Mouse (Mus musculus): Measurements from ENCODE around the gene Tldc2. TPM values are rescaled to one million over a fixed set of nuclear protein-coding genes. Genes with fewer than 3 reads are reported as not detected.

Tldc2 gene
- polyA plus RNA-seq, 1 experiment from 2014 or later = not detected

GRCm38 (mm10) chr2:157118556-157118955 lies 31.7 kb downstream of the Tldc2 start:
- Histone ChIP-seq H3K27me3 (replicated peaks) (no peaks in the 10 kb centered on the region), H3K27ac (no peak overlapping the region), H3K4me1 (no peaks in the 10 kb centered on the region), H3K9ac (no peak overlapping the region), H3K36me3 (peaks cover 13% of the 10 kb centered on the region), H3K9me3 (no peaks in the 10 kb centered on the region), H3K4me2 (replicated peaks) (no peak overlapping the region), H3K4me3 (no peak overlapping the region)
- ATAC-seq (ENCODE audit: low FRiP score, low read depth) = no peak
- 86% methylated on average over 4 of the region's 4 CpGs for WGBS

GRCm38 (mm10) chr2:157119075-157119474 lies 32.2 kb downstream of the Tldc2 start:
- ATAC-seq (ENCODE audit: low FRiP score, low read depth) = no peak
- Histone ChIP-seq H3K9me3 (no peaks in the 10 kb centered on the region), H3K4me3 (no peak overlapping the region), H3K4me2 (replicated peaks) (no peak overlapping the region), H3K27ac (no peak overlapping the region), H3K36me3 (peaks cover 8% of the 10 kb centered on the region), H3K9ac (no peak overlapping the region), H3K27me3 (replicated peaks) (no peaks in the 10 kb centered on the region), H3K4me1 (no peaks in the 10 kb centered on the region)
- 80% methylated on average over 3 of the region's 3 CpGs for WGBS

- peaks cover 4% of the 10 kb centered on the region; the same call in 1 of the 2 replicates for H3K36me3 ChIP-seq
- H3K27ac ChIP-seq = no peak overlapping the region
- no peak overlapping the region for H3K4me2 ChIP-seq (replicated peaks)
- ATAC-seq (ENCODE audit: low FRiP score, low read depth) = no peak
- H3K27me3 ChIP-seq (replicated peaks) = no peaks in the 10 kb centered on the region
- no peak overlapping the region for H3K4me3 ChIP-seq
- H3K9me3 ChIP-seq = no peaks in the 10 kb centered on the region
- no peak overlapping the region for H3K9ac ChIP-seq
- H3K4me1 ChIP-seq = no peaks in the 10 kb centered on the region
- WGBS = 94% methylated on average over 8 of the region's 8 CpGs
Measured at GRCm38 (mm10) chr2:157121766-157122165, 34.9 kb downstream of the Tldc2 start.

- Histone ChIP-seq H3K36me3 (no peaks in the 10 kb centered on the region; the same call in 1 of the 2 replicates), H3K9ac (no peak overlapping the region), H3K4me1 (no peaks in the 10 kb centered on the region), H3K9me3 (no peaks in the 10 kb centered on the region), H3K27me3 (replicated peaks) (no peaks in the 10 kb centered on the region), H3K27ac (no peak overlapping the region), H3K4me2 (replicated peaks) (no peak overlapping the region), H3K4me3 (no peak overlapping the region)
- 86% methylated on average over 3 of the region's 3 CpGs for WGBS
- ATAC-seq (ENCODE audit: low FRiP score, low read depth) = no peak
Measured at GRCm38 (mm10) chr2:157125246-157125645, 38.4 kb downstream of the Tldc2 start.

- no peaks in the 10 kb centered on the region for H3K9me3 ChIP-seq
- H3K4me1 ChIP-seq = no peaks in the 10 kb centered on the region
- no peaks in the 10 kb centered on the region; the same call in 1 of the 2 replicates for H3K36me3 ChIP-seq
- no peak overlapping the region for H3K4me3 ChIP-seq
- no peak overlapping the region for H3K27ac ChIP-seq
- no peaks in the 10 kb centered on the region for H3K27me3 ChIP-seq (replicated peaks)
- WGBS = 92% methylated on average over 3 of the region's 3 CpGs
- no peak overlapping the region for H3K9ac ChIP-seq
- H3K4me2 ChIP-seq (replicated peaks) = no peak overlapping the region
- ATAC-seq (ENCODE audit: low FRiP score, low read depth) = no peak
Measured at GRCm38 (mm10) chr2:157127370-157127769, 40.5 kb downstream of the Tldc2 start.

- H3K4me2 ChIP-seq (replicated peaks) = no peak overlapping the region
- no peak for ATAC-seq (ENCODE audit: low FRiP score, low read depth)
- no peaks in the 10 kb centered on the region for H3K9me3 ChIP-seq
- WGBS = 72% methylated on average over 4 of the region's 4 CpGs
- no peak overlapping the region for H3K9ac ChIP-seq
- H3K36me3 ChIP-seq = no peaks in the 10 kb centered on the region; the same call in 1 of the 2 replicates
- no peaks in the 10 kb centered on the region for H3K27me3 ChIP-seq (replicated peaks)
- H3K27ac ChIP-seq = no peak overlapping the region
- no peaks in the 10 kb centered on the region for H3K4me1 ChIP-seq
- H3K4me3 ChIP-seq = no peak overlapping the region
Measured at GRCm38 (mm10) chr2:157128072-157128471, 41.2 kb downstream of the Tldc2 start.

GRCm38 (mm10) chr2:157129096-157129495 lies 42.2 kb downstream of the Tldc2 start:
- Histone ChIP-seq H3K4me3 (no peak overlapping the region), H3K4me2 (replicated peaks) (no peak overlapping the region), H3K9me3 (no peaks in the 10 kb centered on the region), H3K36me3 (no peaks in the 10 kb centered on the region; the same call in 1 of the 2 replicates), H3K4me1 (no peaks in the 10 kb centered on the region), H3K27me3 (replicated peaks) (no peaks in the 10 kb centered on the region), H3K27ac (no peak overlapping the region), H3K9ac (no peak overlapping the region)
- no peak for ATAC-seq (ENCODE audit: low FRiP score, low read depth)
- 96% methylated on average over 4 of the region's 4 CpGs for WGBS

- H3K4me3 ChIP-seq = no peak overlapping the region
- no peak overlapping the region for H3K4me2 ChIP-seq (replicated peaks)
- WGBS = 85% methylated on average over 11 of the region's 11 CpGs
- no peak overlapping the region for H3K27ac ChIP-seq
- no peaks in the 10 kb centered on the region for H3K27me3 ChIP-seq (replicated peaks)
- H3K9me3 ChIP-seq = no peaks in the 10 kb centered on the region
- no peaks in the 10 kb centered on the region; the same call in 1 of the 2 replicates for H3K36me3 ChIP-seq
- no peaks in the 10 kb centered on the region for H3K4me1 ChIP-seq
- no peak overlapping the region for H3K9ac ChIP-seq
- ATAC-seq (ENCODE audit: low FRiP score, low read depth) = no peak
Measured at GRCm38 (mm10) chr2:157129601-157130164, 42.8 kb downstream of the Tldc2 start.

GRCm38 (mm10) chr2:157130813-157131514 lies 44.1 kb downstream of the Tldc2 start:
- H3K4me3 ChIP-seq = no peak overlapping the region
- no peaks in the 10 kb centered on the region for H3K4me1 ChIP-seq
- no peaks in the 10 kb centered on the region for H3K27me3 ChIP-seq (replicated peaks)
- WGBS = 92% methylated on average over 8 of the region's 8 CpGs
- no peak overlapping the region for H3K4me2 ChIP-seq (replicated peaks)
- no peak overlapping the region for H3K27ac ChIP-seq
- ATAC-seq (ENCODE audit: low FRiP score, low read depth) = no peak
- H3K36me3 ChIP-seq = no peaks in the 10 kb centered on the region; the same call in 1 of the 2 replicates
- H3K9me3 ChIP-seq = no peaks in the 10 kb centered on the region
- no peak overlapping the region for H3K9ac ChIP-seq

GRCm38 (mm10) chr2:157132086-157132485 lies 45.2 kb downstream of the Tldc2 start:
- WGBS = 94% methylated on average over 1 of the region's 1 CpGs
- H3K9me3 ChIP-seq = no peaks in the 10 kb centered on the region
- H3K9ac ChIP-seq = no peak overlapping the region
- ATAC-seq (ENCODE audit: low FRiP score, low read depth) = no peak
- H3K4me2 ChIP-seq (replicated peaks) = no peak overlapping the region
- no peak overlapping the region for H3K4me3 ChIP-seq
- no peaks in the 10 kb centered on the region; the same call in 1 of the 2 replicates for H3K36me3 ChIP-seq
- no peaks in the 10 kb centered on the region for H3K27me3 ChIP-seq (replicated peaks)
- H3K4me1 ChIP-seq = no peaks in the 10 kb centered on the region
- H3K27ac ChIP-seq = no peak overlapping the region

- Histone ChIP-seq H3K4me1 (no peaks in the 10 kb centered on the region), H3K9me3 (no peaks in the 10 kb centered on the region), H3K4me2 (replicated peaks) (no peak overlapping the region), H3K27ac (no peak overlapping the region), H3K4me3 (no peak overlapping the region), H3K36me3 (no peaks in the 10 kb centered on the region), H3K9ac (no peak overlapping the region), H3K27me3 (replicated peaks) (no peaks in the 10 kb centered on the region)
- ATAC-seq (ENCODE audit: low FRiP score, low read depth) = no peak
- 89% methylated on average over 3 of the region's 3 CpGs for WGBS
Measured at GRCm38 (mm10) chr2:157132686-157133540, 46.1 kb downstream of the Tldc2 start.

- Histone ChIP-seq H3K4me1 (no peaks in the 10 kb centered on the region), H3K4me3 (peak overlapping the region; percentile 65), H3K36me3 (no peaks in the 10 kb centered on the region), H3K9me3 (no peaks in the 10 kb centered on the region), H3K9ac (peak overlapping the region; percentile 65), H3K27ac (no peak overlapping the region), H3K4me2 (replicated peaks) (peak overlapping the region; percentile 95), H3K27me3 (replicated peaks) (no peaks in the 10 kb centered on the region)
- no peak for ATAC-seq (ENCODE audit: low FRiP score, low read depth)
- WGBS = 22% methylated on average over 11 of the region's 11 CpGs
Measured at GRCm38 (mm10) chr2:157133769-157134478, 47.1 kb downstream of the Tldc2 start.
